Mouse (Mus musculus) midbrain, postnatal 0 days (tissue): ENCODE data around the gene Pnliprp2. TPM values are rescaled to one million over a fixed set of nuclear protein-coding genes. Genes with fewer than 3 reads are reported as not detected.

ENCODE experiments used
- ATAC-seq: fragments of 200-750 bp; cut with Nextera tagmentation; 2 replicates; pipeline ENCODE4 v1.8.0; 2017; ENCODE audit warnings: moderate number of reproducible peaks, mild to moderate bottlenecking, moderate TSS enrichment, moderate library complexity; ENCODE audit not compliant: low FRiP score
- DNase-seq: peaks from one replicate; pipeline ENCODE4 v3.0.0-alpha.2; 2015; ENCODE audit warnings: low spot score
- H3K27ac ChIP-seq: fragments of 300-500 bp; sonication (generic); 2 replicates; pipeline ENCODE4 v1.5.1; 2014; ENCODE audit warnings: low read depth, mild to moderate bottlenecking, low read length, mixed read lengths
- H3K27me3 ChIP-seq: fragments of 300-500 bp; sonication (generic); 2 replicates; pipeline ENCODE4 v1.6.1; 2014; ENCODE audit warnings: low read length, control low read depth, mixed read lengths; ENCODE audit not compliant: insufficient read depth
- H3K36me3 ChIP-seq: fragments of 300-500 bp; sonication (generic); 2 replicates; pipeline ENCODE4 v1.6.1; 2014; ENCODE audit warnings: low read length, control low read depth, mixed read lengths; ENCODE audit not compliant: insufficient read depth
- H3K4me1 ChIP-seq: fragments of 300-500 bp; sonication (generic); 2 replicates; pipeline ENCODE4 v1.6.1; 2014; ENCODE audit warnings: mild to moderate bottlenecking, control low read depth, antibody characterized with exemption, low read length, mixed read lengths; ENCODE audit not compliant: insufficient read depth
- H3K4me2 ChIP-seq: fragments of 300-500 bp; sonication (generic); 2 replicates; pipeline ENCODE4 v1.6.1; 2014; ENCODE audit warnings: low read depth, mild to moderate bottlenecking, low read length, mixed read lengths; ENCODE audit not compliant: poor library complexity, severe bottlenecking
- H3K4me3 ChIP-seq: fragments of 300-500 bp; sonication (generic); 2 replicates; pipeline ENCODE4 v1.5.1; 2014; ENCODE audit warnings: low read depth, mild to moderate bottlenecking, low read length, moderate library complexity
- H3K9ac ChIP-seq: fragments of 300-500 bp; sonication (generic); replicated peaks from 2 replicates; pipeline ENCODE4 v1.6.1; 2014; ENCODE audit warnings: mild to moderate bottlenecking, low read length, moderate library complexity, mixed read lengths; ENCODE audit not compliant: poor library complexity, severe bottlenecking
- H3K9me3 ChIP-seq: fragments of 300-500 bp; sonication (generic); 2 replicates; pipeline ENCODE4 v1.6.1; 2016; ENCODE audit warnings: low read length, control low read depth
- CTCF ChIP-seq: IDR thresholded peaks from 2 replicates; pipeline ENCODE4 v1.5.1; 2016; ENCODE audit warnings: antibody characterized with exemption, mild to moderate bottlenecking
- WGBS: fragments of 180-500 bp; shearing (Covaris S2); extraction: QIAGEN DNeasy Blood & Tissue Kit; methylation state at CpG from one replicate; pipeline ENCODE4 v1.1.7; 2014; 5-methylcytosine and 5-hydroxymethylcytosine counted together
- polyA plus RNA-seq: library from polyadenylated mRNA; unstranded; fragments of >200 nt; fragmentation: Nextera tagmentation; extraction: Ambion mirVana; gene quantifications from 2 replicates; pipeline ENCODE4 v1.2.1, GENCODE M21; 2015
- total RNA-seq: library from RNA; depleted of rRNA; stranded (reverse); fragments of >200 nt; gene quantifications from 2 replicates; pipeline ENCODE4 v1.2.3, GENCODE M21; 2014

Gene Pnliprp2
- total and polyA plus RNA-seq, 2 experiments from 2014 or later: 0.27 TPM; not detected in 1

DNA sequence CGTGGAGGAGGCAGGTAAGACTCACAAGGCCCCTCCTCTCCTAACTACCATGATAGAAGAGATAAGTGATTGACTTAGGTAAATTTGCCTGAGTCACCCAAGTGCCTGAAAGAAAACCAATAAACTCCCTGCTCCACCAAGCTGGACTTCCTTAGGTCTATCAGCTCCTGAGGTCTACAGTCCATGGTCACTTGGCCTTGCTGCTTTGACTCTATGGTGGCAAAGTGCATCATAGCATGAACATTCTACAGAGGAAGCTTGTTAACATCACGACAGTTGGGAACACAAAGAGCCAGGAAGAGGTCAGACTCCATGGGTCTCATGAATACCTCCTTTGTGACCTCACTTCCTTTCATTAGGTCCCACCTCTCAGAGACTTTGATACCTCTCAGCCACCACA lies 8.0 kb upstream of the Pnliprp2 start:
- Histone ChIP-seq H3K27ac (no peak overlapping the region), H3K27me3 (no peaks in the 10 kb centered on the region), H3K4me2 (no peak overlapping the region), H3K36me3 (no peaks in the 10 kb centered on the region), H3K9ac (no peak overlapping the region), H3K4me3 (no peak overlapping the region), H3K9me3 (no peaks in the 10 kb centered on the region), H3K4me1 (no peaks in the 10 kb centered on the region)
- no peak for TF ChIP-seq CTCF
- 58% methylated on average over 2 of the region's 2 CpGs for WGBS
- ATAC-seq (no peak), DNase-seq (no peak)

DNA sequence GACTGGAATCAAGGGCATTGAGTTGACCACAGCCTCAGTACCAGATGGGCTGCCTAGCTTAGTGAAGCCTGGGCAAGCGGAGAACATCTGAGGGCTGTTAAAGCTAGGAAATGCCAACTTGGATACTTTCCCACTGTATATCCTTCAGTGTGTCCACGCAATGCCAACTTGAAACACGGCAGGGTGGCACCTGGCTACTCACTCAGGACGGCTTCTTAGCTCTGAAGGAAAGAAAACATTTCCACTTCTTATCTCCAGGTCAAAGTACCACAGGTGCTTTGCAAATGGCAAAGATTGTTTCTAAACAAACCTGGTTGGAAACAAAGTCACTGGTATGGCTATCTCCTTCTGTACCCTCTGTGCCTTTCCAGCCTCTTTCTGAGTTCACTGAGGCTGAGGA lies 648 bp upstream of the Pnliprp2 start:
- no peak for ATAC-seq
- no peaks in the 10 kb centered on the region for H3K4me1 ChIP-seq
- no peak overlapping the region for H3K4me3 ChIP-seq
- 93% methylated on average over 4 of the region's 4 CpGs for WGBS
- no peaks in the 10 kb centered on the region for H3K9me3 ChIP-seq
- DNase-seq: no peak
- no peak for TF ChIP-seq CTCF
- H3K4me2 ChIP-seq: no peak overlapping the region
- H3K27me3 ChIP-seq: no peaks in the 10 kb centered on the region
- no peaks in the 10 kb centered on the region for H3K36me3 ChIP-seq
- H3K27ac ChIP-seq: no peak overlapping the region
- no peak overlapping the region for H3K9ac ChIP-seq

DNA sequence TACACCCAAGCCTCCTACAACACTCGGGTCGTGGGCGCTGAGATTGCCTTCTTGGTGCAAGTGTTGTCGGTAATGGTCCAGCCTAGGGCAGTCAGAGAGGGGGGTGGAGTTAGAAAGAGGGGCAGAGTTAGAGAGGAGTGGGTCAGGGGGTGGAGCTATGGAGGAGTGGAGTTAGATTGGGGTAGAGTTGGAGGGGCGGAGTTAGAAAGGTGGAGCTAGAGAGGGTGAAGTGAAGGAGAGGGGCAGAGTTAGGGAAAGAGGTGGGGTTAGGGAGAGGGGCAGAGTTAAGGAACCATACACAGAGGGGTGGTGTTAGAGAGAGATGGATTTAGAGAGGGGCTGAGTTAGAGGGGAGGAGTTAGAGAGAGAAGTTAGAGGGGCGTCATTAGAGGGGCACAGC lies 2.8 kb downstream of the Pnliprp2 start:
- 40% methylated on average over 6 of the region's 6 CpGs for WGBS
- no peak overlapping the region for H3K4me2 ChIP-seq
- no peaks in the 10 kb centered on the region for H3K36me3 ChIP-seq
- no peak overlapping the region for H3K4me3 ChIP-seq
- H3K27ac ChIP-seq: no peak overlapping the region
- no peaks in the 10 kb centered on the region for H3K27me3 ChIP-seq
- H3K9me3 ChIP-seq: no peaks in the 10 kb centered on the region
- ATAC-seq (peak; percentile 31; the same call in 1 of the 2 replicates), DNase-seq (no peak)
- TF ChIP-seq CTCF: no peak
- no peaks in the 10 kb centered on the region for H3K4me1 ChIP-seq
- no peak overlapping the region for H3K9ac ChIP-seq

DNA sequence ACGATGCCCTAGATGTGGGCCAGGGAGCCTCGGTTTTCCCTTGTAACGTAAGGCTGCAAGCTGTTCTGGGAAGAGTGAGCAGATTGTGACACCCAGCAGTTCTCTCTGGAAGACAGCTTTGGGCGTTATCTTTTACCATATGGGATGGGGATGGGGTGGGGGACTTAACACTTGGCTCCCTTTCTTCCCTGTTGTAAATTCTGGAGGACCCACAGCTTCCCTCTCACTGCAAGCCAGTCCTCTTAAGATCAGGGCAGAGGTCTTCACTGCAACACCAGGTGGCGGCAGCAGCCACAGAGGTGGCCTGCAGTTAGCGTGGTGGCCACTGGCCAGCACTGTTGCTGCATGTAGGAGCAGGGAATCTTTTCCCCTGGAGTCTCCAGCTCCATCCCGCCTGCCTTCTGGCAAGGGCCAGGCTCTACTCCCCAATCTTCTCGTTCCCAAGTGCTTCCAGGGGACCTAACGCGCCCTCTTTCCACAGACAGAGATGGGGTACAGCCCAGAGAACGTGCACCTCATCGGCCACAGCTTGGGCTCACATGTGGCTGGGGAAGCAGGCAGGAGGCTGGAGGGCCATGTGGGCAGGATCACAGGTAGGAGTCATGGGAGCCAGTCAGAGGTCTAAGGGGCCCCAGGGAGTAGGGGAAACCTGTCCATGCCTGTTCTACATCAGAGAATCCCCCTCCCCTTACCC lies 3.5 kb downstream of the Pnliprp2 start:
- Histone ChIP-seq H3K4me1 (no peaks in the 10 kb centered on the region), H3K36me3 (no peaks in the 10 kb centered on the region), H3K27ac (no peak overlapping the region), H3K9me3 (no peaks in the 10 kb centered on the region), H3K9ac (no peak overlapping the region), H3K4me2 (no peak overlapping the region), H3K4me3 (no peak overlapping the region), H3K27me3 (no peaks in the 10 kb centered on the region)
- peak; percentile 99 for TF ChIP-seq CTCF
- ATAC-seq (peak; percentile 83), DNase-seq (peak; percentile 90)
- 12% methylated on average over 12 of the region's 12 CpGs for WGBS

DNA sequence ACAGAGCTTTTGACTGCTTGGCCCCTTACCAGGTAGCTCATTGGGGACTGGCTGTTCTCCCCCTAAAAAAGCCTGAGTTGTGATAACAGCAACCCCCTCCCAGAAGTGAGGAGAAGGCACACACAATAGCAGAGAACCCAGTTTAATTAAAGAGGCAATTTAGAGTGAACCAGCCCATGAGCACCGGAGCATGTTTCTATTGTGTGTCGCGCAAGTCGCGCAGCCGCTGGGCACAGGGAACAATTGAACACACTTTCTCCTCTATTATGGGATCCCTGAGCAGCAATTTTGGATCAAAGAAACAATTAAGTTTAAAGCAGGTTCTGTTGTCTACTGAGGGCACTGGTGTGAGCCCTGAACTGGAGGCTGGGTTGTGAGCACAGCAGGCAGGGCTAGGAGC lies 7.8 kb downstream of the Pnliprp2 start:
- no peaks in the 10 kb centered on the region for H3K27me3 ChIP-seq
- H3K36me3 ChIP-seq: no peaks in the 10 kb centered on the region
- no peak overlapping the region for H3K4me2 ChIP-seq
- H3K4me1 ChIP-seq: no peaks in the 10 kb centered on the region
- H3K4me3 ChIP-seq: no peak overlapping the region
- no peak overlapping the region for H3K9ac ChIP-seq
- DNase-seq: no peak
- no peak for ATAC-seq
- H3K27ac ChIP-seq: no peak overlapping the region
- 42% methylated on average over 6 of the region's 6 CpGs for WGBS
- no peaks in the 10 kb centered on the region for H3K9me3 ChIP-seq
- TF ChIP-seq CTCF: no peak

- TF ChIP-seq CTCF: no peak
- H3K4me1 ChIP-seq: no peaks in the 10 kb centered on the region
- DNase-seq: no peak
- no peak overlapping the region for H3K27ac ChIP-seq
- 77% methylated on average over 5 of the region's 5 CpGs for WGBS
- no peak overlapping the region for H3K4me2 ChIP-seq
- H3K27me3 ChIP-seq: no peaks in the 10 kb centered on the region
- no peaks in the 10 kb centered on the region for H3K36me3 ChIP-seq
- no peak overlapping the region for H3K4me3 ChIP-seq
- no peaks in the 10 kb centered on the region for H3K9me3 ChIP-seq
- ATAC-seq: no peak
- no peak overlapping the region for H3K9ac ChIP-seq
Measured at GRCm38 (mm10) chr19:58776461-58776860, 16.9 kb downstream of the Pnliprp2 start.
